In genomic region chr11:19813549-19813948, GRCm38 (mm10) we compare ENCODE assay signal across 26 mouse cellular contexts.
"Had no signal": no experiment of that assay in that cellular context is flagged by ENCODE, and none has a peak within 500 bp of the region (broad histone marks: within the 10 kb centered on the region; RNA-seq: fewer than 3 reads in every experiment).

No protein-coding gene starts in this region.

- H3K4me3 ChIP-seq: gastrocnemius, adult 2 months; heart, embryonic 10.5 days; heart, embryonic 13.5 days; heart, embryonic 15.5 days; kidney, embryonic 15.5 days; limb, embryonic 13.5 days; limb, embryonic 15.5 days; liver, embryonic 12.5 days had no signal

- DNase-seq: gastrocnemius, adult 2 months; gastrocnemius, postnatal 10 days; gastrocnemius, postnatal 25 days; heart, adult 18-20 months; heart, postnatal 14 days; heart, postnatal 36 days; kidney, adult 11 months; kidney, adult 2 months; kidney, adult 9 months; kidney, postnatal 14 days; kidney, postnatal 36 days; layer of hippocampus, adult 9-11 months; layer of hippocampus, postnatal 36 days; left cerebral cortex, postnatal 4 days had no signal

- H3K9ac ChIP-seq: heart, embryonic 13.5 days; heart, embryonic 15.5 days; hindbrain, embryonic 14.5 days; kidney, embryonic 15.5 days; limb, embryonic 13.5 days; limb, embryonic 15.5 days; liver, embryonic 12.5 days; liver, embryonic 14.5 days had no signal

- H3K4me2 ChIP-seq: heart, embryonic 13.5 days; heart, embryonic 15.5 days; hindbrain, embryonic 14.5 days; kidney, embryonic 15.5 days; limb, embryonic 13.5 days; limb, embryonic 15.5 days; liver, embryonic 12.5 days had no signal

- H3K9me3 ChIP-seq: heart, embryonic 10.5 days; heart, embryonic 15.5 days; kidney, embryonic 15.5 days; limb, embryonic 15.5 days had no signal

- ATAC-seq: hindbrain, postnatal 0 days; intestine, embryonic 16.5 days; liver, embryonic 12.5 days had no signal

- H3K27ac ChIP-seq: gastrocnemius, adult 2 months; heart, embryonic 10.5 days; heart, embryonic 13.5 days; heart, embryonic 15.5 days; hindbrain, embryonic 14.5 days; hindbrain, postnatal 0 days; kidney, embryonic 15.5 days; kidney, postnatal 0 days; limb, embryonic 13.5 days; limb, embryonic 15.5 days; liver, embryonic 12.5 days; liver, embryonic 14.5 days had no signal

- H3K27me3 ChIP-seq: heart, embryonic 13.5 days; heart, embryonic 15.5 days; kidney, embryonic 15.5 days; limb, embryonic 13.5 days; limb, embryonic 15.5 days; liver, embryonic 12.5 days had no signal

- H3K36me3 ChIP-seq: heart, embryonic 10.5 days; heart, embryonic 13.5 days; heart, embryonic 15.5 days; kidney, embryonic 15.5 days; limb, embryonic 13.5 days; limb, embryonic 15.5 days; liver, embryonic 12.5 days had no signal

- H3K4me1 ChIP-seq: heart, embryonic 13.5 days; heart, embryonic 15.5 days; liver, embryonic 12.5 days had no signal
